Mouse (Mus musculus): Measurements from ENCODE around the gene Map2k6. TPM values are rescaled to one million over a fixed set of nuclear protein-coding genes. Genes with fewer than 3 reads are reported as not detected.

Map2k6 gene
- polyA plus RNA-seq, 1 experiment from 2014 or later: 27.3 TPM

GRCm38 (mm10) chr11:110371827-110372226 lies 27.1 kb upstream of the Map2k6 start:
- 54% methylated on average over 8 of the region's 8 CpGs for WGBS
- ATAC-seq (ENCODE audit: insufficient number of reproducible peaks, insufficient read depth, low FRiP score, low read depth): no peak
- no peak overlapping the region for H3K4me2 ChIP-seq (replicated peaks; ENCODE audit: low read depth, low read length)
- no peaks in the 10 kb centered on the region for H3K27me3 ChIP-seq (ENCODE audit: control insufficient read depth, insufficient read depth, low read length)
- no peak overlapping the region for H3K27ac ChIP-seq (ENCODE audit: low read length)
- H3K36me3 ChIP-seq (ENCODE audit: control insufficient read depth, insufficient read depth, low read length): no peaks in the 10 kb centered on the region
- no peak overlapping the region for H3K9ac ChIP-seq (replicated peaks; ENCODE audit: low read depth, low read length)
- H3K4me1 ChIP-seq (ENCODE audit: control insufficient read depth, insufficient read depth, low read length): no peaks in the 10 kb centered on the region
- no peaks in the 10 kb centered on the region for H3K9me3 ChIP-seq (ENCODE audit: control insufficient read depth, low read depth, low read length)
- H3K4me3 ChIP-seq (ENCODE audit: low read depth, low read length): no peak overlapping the region

- 78% methylated on average over 15 of the region's 15 CpGs for WGBS
- H3K4me3 ChIP-seq (ENCODE audit: low read depth, low read length): no peak overlapping the region
- no peak overlapping the region for H3K27ac ChIP-seq (ENCODE audit: low read length)
- H3K9me3 ChIP-seq (ENCODE audit: control insufficient read depth, low read depth, low read length): no peaks in the 10 kb centered on the region
- no peaks in the 10 kb centered on the region for H3K4me1 ChIP-seq (ENCODE audit: control insufficient read depth, insufficient read depth, low read length)
- H3K36me3 ChIP-seq (ENCODE audit: control insufficient read depth, insufficient read depth, low read length): no peaks in the 10 kb centered on the region
- no peaks in the 10 kb centered on the region for H3K27me3 ChIP-seq (ENCODE audit: control insufficient read depth, insufficient read depth, low read length)
- no peak for ATAC-seq (ENCODE audit: insufficient number of reproducible peaks, insufficient read depth, low FRiP score, low read depth)
- no peak overlapping the region for H3K9ac ChIP-seq (replicated peaks; ENCODE audit: low read depth, low read length)
- H3K4me2 ChIP-seq (replicated peaks; ENCODE audit: low read depth, low read length): no peak overlapping the region
Measured at GRCm38 (mm10) chr11:110372266-110372954, 26.5 kb upstream of the Map2k6 start.

- 87% methylated on average over 9 of the region's 9 CpGs for WGBS
- no peak overlapping the region for H3K27ac ChIP-seq (ENCODE audit: low read length)
- H3K4me1 ChIP-seq (ENCODE audit: control insufficient read depth, insufficient read depth, low read length): no peaks in the 10 kb centered on the region
- H3K9me3 ChIP-seq (ENCODE audit: control insufficient read depth, low read depth, low read length): no peaks in the 10 kb centered on the region
- H3K4me2 ChIP-seq (replicated peaks; ENCODE audit: low read depth, low read length): no peak overlapping the region
- H3K27me3 ChIP-seq (ENCODE audit: control insufficient read depth, insufficient read depth, low read length): no peaks in the 10 kb centered on the region
- ATAC-seq (ENCODE audit: insufficient number of reproducible peaks, insufficient read depth, low FRiP score, low read depth): no peak
- H3K36me3 ChIP-seq (ENCODE audit: control insufficient read depth, insufficient read depth, low read length): no peaks in the 10 kb centered on the region
- no peak overlapping the region for H3K4me3 ChIP-seq (ENCODE audit: low read depth, low read length)
- H3K9ac ChIP-seq (replicated peaks; ENCODE audit: low read depth, low read length): no peak overlapping the region
Measured at GRCm38 (mm10) chr11:110374036-110374435, 24.9 kb upstream of the Map2k6 start.

- Histone ChIP-seq H3K27me3 (ENCODE audit: control insufficient read depth, insufficient read depth, low read length) (no peaks in the 10 kb centered on the region), H3K4me3 (ENCODE audit: low read depth, low read length) (peak overlapping the region; percentile 20), H3K9ac (replicated peaks; ENCODE audit: low read depth, low read length) (no peak overlapping the region), H3K36me3 (ENCODE audit: control insufficient read depth, insufficient read depth, low read length) (no peaks in the 10 kb centered on the region), H3K9me3 (ENCODE audit: control insufficient read depth, low read depth, low read length) (no peaks in the 10 kb centered on the region), H3K4me1 (ENCODE audit: control insufficient read depth, insufficient read depth, low read length) (no peaks in the 10 kb centered on the region), H3K27ac (ENCODE audit: low read length) (peak overlapping the region; percentile 52; the same call in 1 of the 2 replicates), H3K4me2 (replicated peaks; ENCODE audit: low read depth, low read length) (peak overlapping the region; percentile 47)
- ATAC-seq (ENCODE audit: insufficient number of reproducible peaks, insufficient read depth, low FRiP score, low read depth): peak; percentile 95
- 7% methylated on average over 20 of the region's 20 CpGs for WGBS
Measured at GRCm38 (mm10) chr11:110379661-110380309, 19.1 kb upstream of the Map2k6 start.

GRCm38 (mm10) chr11:110380310-110380668 lies 18.6 kb upstream of the Map2k6 start:
- no peak overlapping the region for H3K9ac ChIP-seq (replicated peaks; ENCODE audit: low read depth, low read length)
- H3K4me1 ChIP-seq (ENCODE audit: control insufficient read depth, insufficient read depth, low read length): no peaks in the 10 kb centered on the region
- H3K27me3 ChIP-seq (ENCODE audit: control insufficient read depth, insufficient read depth, low read length): no peaks in the 10 kb centered on the region
- no peaks in the 10 kb centered on the region for H3K9me3 ChIP-seq (ENCODE audit: control insufficient read depth, low read depth, low read length)
- H3K36me3 ChIP-seq (ENCODE audit: control insufficient read depth, insufficient read depth, low read length): no peaks in the 10 kb centered on the region
- peak overlapping the region; percentile 47 for H3K4me2 ChIP-seq (replicated peaks; ENCODE audit: low read depth, low read length)
- 23% methylated on average over 15 of the region's 15 CpGs for WGBS
- ATAC-seq (ENCODE audit: insufficient number of reproducible peaks, insufficient read depth, low FRiP score, low read depth): peak; percentile 47; the same call in 1 of the 2 replicates
- H3K4me3 ChIP-seq (ENCODE audit: low read depth, low read length): peak overlapping the region; percentile 20
- H3K27ac ChIP-seq (ENCODE audit: low read length): peak overlapping the region; percentile 52; the same call in 1 of the 2 replicates

- no peak overlapping the region for H3K9ac ChIP-seq (replicated peaks; ENCODE audit: low read depth, low read length)
- 80% methylated on average over 2 of the region's 2 CpGs for WGBS
- no peak overlapping the region for H3K27ac ChIP-seq (ENCODE audit: low read length)
- H3K4me2 ChIP-seq (replicated peaks; ENCODE audit: low read depth, low read length): no peak overlapping the region
- no peaks in the 10 kb centered on the region for H3K36me3 ChIP-seq (ENCODE audit: control insufficient read depth, insufficient read depth, low read length)
- H3K4me1 ChIP-seq (ENCODE audit: control insufficient read depth, insufficient read depth, low read length): no peaks in the 10 kb centered on the region
- H3K4me3 ChIP-seq (ENCODE audit: low read depth, low read length): no peak overlapping the region
- ATAC-seq (ENCODE audit: insufficient number of reproducible peaks, insufficient read depth, low FRiP score, low read depth): no peak
- no peaks in the 10 kb centered on the region for H3K27me3 ChIP-seq (ENCODE audit: control insufficient read depth, insufficient read depth, low read length)
- H3K9me3 ChIP-seq (ENCODE audit: control insufficient read depth, low read depth, low read length): no peaks in the 10 kb centered on the region
Measured at GRCm38 (mm10) chr11:110385487-110385886, 13.4 kb upstream of the Map2k6 start.

- Histone ChIP-seq H3K4me3 (ENCODE audit: low read depth, low read length) (no peak overlapping the region), H3K4me2 (replicated peaks; ENCODE audit: low read depth, low read length) (no peak overlapping the region), H3K27me3 (ENCODE audit: control insufficient read depth, insufficient read depth, low read length) (no peaks in the 10 kb centered on the region), H3K4me1 (ENCODE audit: control insufficient read depth, insufficient read depth, low read length) (0 out of 2 replicates have a peak, but pooled peaks cover 3% of the 10 kb centered on the region), H3K36me3 (ENCODE audit: control insufficient read depth, insufficient read depth, low read length) (no peaks in the 10 kb centered on the region), H3K9ac (replicated peaks; ENCODE audit: low read depth, low read length) (no peak overlapping the region), H3K27ac (ENCODE audit: low read length) (no peak overlapping the region), H3K9me3 (ENCODE audit: control insufficient read depth, low read depth, low read length) (no peaks in the 10 kb centered on the region)
- WGBS: 60% methylated on average over 3 of the region's 3 CpGs
- no peak for ATAC-seq (ENCODE audit: insufficient number of reproducible peaks, insufficient read depth, low FRiP score, low read depth)
Measured at GRCm38 (mm10) chr11:110392763-110393162, 6.2 kb upstream of the Map2k6 start.

GRCm38 (mm10) chr11:110394788-110395452 lies 4.0 kb upstream of the Map2k6 start:
- no peaks in the 10 kb centered on the region for H3K27me3 ChIP-seq (ENCODE audit: control insufficient read depth, insufficient read depth, low read length)
- no peaks in the 10 kb centered on the region for H3K36me3 ChIP-seq (ENCODE audit: control insufficient read depth, insufficient read depth, low read length)
- no peak overlapping the region for H3K9ac ChIP-seq (replicated peaks; ENCODE audit: low read depth, low read length)
- no peak overlapping the region for H3K27ac ChIP-seq (ENCODE audit: low read length)
- no peak overlapping the region for H3K4me3 ChIP-seq (ENCODE audit: low read depth, low read length)
- H3K9me3 ChIP-seq (ENCODE audit: control insufficient read depth, low read depth, low read length): no peaks in the 10 kb centered on the region
- no peak for ATAC-seq (ENCODE audit: insufficient number of reproducible peaks, insufficient read depth, low FRiP score, low read depth)
- 77% methylated on average over 5 of the region's 5 CpGs for WGBS
- 0 out of 2 replicates have a peak, but pooled peaks cover 3% of the 10 kb centered on the region for H3K4me1 ChIP-seq (ENCODE audit: control insufficient read depth, insufficient read depth, low read length)
- H3K4me2 ChIP-seq (replicated peaks; ENCODE audit: low read depth, low read length): no peak overlapping the region

All from stomach, embryonic 14.5 days (tissue).